Mouse (Mus musculus) embryonic facial prominence, embryonic 14.5 days (tissue): ENCODE measurements around the gene Sfta2. TPM values are rescaled to one million over a fixed set of nuclear protein-coding genes. Genes with fewer than 3 reads are reported as not detected.

Source experiments
- ATAC-seq: fragments of 200-750 bp; cut with Nextera tagmentation; 2 replicates; pipeline ENCODE4 v1.8.0; 2017; ENCODE audit warnings: low read depth, moderate number of reproducible peaks, moderate TSS enrichment
- DNase-seq: peaks from one replicate; pipeline ENCODE4 v3.0.0-alpha.2; 2015; ENCODE audit warnings: low spot score
- H3K27ac ChIP-seq: fragments of 300-500 bp; sonication (generic); replicated peaks from 2 replicates; pipeline ENCODE4 v1.5.1; 2014; ENCODE audit warnings: low read depth, mild to moderate bottlenecking, low read length, moderate library complexity
- H3K27me3 ChIP-seq: fragments of 300-500 bp; sonication (generic); replicated peaks from 2 replicates; pipeline ENCODE4 v1.6.1; 2014; ENCODE audit warnings: low read length; ENCODE audit not compliant: control insufficient read depth, insufficient read depth
- H3K36me3 ChIP-seq: fragments of 300-500 bp; sonication (generic); 2 replicates; pipeline ENCODE4 v1.6.1; 2014; ENCODE audit warnings: low read length, mixed read lengths; ENCODE audit not compliant: control insufficient read depth, insufficient read depth
- H3K4me1 ChIP-seq: fragments of 300-500 bp; sonication (generic); 2 replicates; pipeline ENCODE4 v1.6.1; 2014; ENCODE audit warnings: antibody characterized with exemption, low read length; ENCODE audit not compliant: control insufficient read depth, insufficient read depth
- H3K4me2 ChIP-seq: fragments of 300-500 bp; sonication (generic); 2 replicates; pipeline ENCODE4 v1.6.1; 2014; ENCODE audit warnings: low read depth, mild to moderate bottlenecking, low read length, moderate library complexity, mixed read lengths
- H3K4me3 ChIP-seq: fragments of 300-500 bp; sonication (generic); 2 replicates; pipeline ENCODE4 v1.5.1; 2014; ENCODE audit warnings: low read depth, mild to moderate bottlenecking, low read length
- H3K9ac ChIP-seq: fragments of 300-500 bp; sonication (generic); 2 replicates; pipeline ENCODE4 v1.6.1; 2014; ENCODE audit warnings: low read depth, mild to moderate bottlenecking, low read length, moderate library complexity, mixed read lengths
- H3K9me3 ChIP-seq: fragments of 300-500 bp; sonication (generic); 2 replicates; pipeline ENCODE4 v1.6.1; 2016; ENCODE audit warnings: low read length; ENCODE audit not compliant: control insufficient read depth
- WGBS: fragments of 180-500 bp; shearing (Covaris S2); extraction: QIAGEN DNeasy Blood & Tissue Kit; methylation state at CpG from one replicate; pipeline ENCODE4 v1.1.7; 2014; 5-methylcytosine and 5-hydroxymethylcytosine counted together
- polyA plus RNA-seq: library from polyadenylated mRNA; unstranded; fragments of >200 nt; fragmentation: Nextera tagmentation; extraction: Ambion mirVana; gene quantifications from 2 replicates; pipeline ENCODE4 v1.2.1, GENCODE M21; 2014

The Sfta2 gene
- polyA plus RNA-seq, 1 experiment from 2014 or later = 0.28 TPM

DNA sequence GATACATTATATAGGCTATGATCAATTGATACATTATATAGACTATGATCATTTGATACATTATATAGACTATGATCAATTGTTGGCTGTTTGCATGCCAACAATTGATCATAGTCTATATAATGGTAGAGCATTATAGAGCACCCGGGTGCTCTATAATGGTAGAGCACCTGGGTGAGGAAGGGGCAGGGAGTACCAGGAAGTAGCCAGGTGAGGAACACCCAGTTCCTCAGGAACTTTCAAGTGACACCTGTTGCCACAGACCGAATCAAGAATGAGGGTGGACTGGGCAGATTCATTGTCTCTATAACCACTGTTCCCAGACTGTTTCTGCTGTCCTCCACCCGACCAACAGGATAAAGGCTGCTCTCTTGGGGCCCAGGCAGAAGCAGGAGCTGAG, 34.2 kb upstream of the Sfta2 start, which contains the start of gene 2300002M23Rik:
TSS of gene 2300002M23Rik (plus strand) at position 301 of the 400 bp plus-strand sequence.
- no peak for DNase-seq
- H3K27ac ChIP-seq = no peak within 1 kb of the TSS
- H3K27me3 ChIP-seq = peaks cover 19% of the 10 kb centered on the region
- H3K4me3 ChIP-seq = no peak within 1 kb of the TSS
- 0 out of 2 replicates have a peak, but pooled peaks cover 9% of the 10 kb centered on the region for H3K4me1 ChIP-seq
- H3K9ac ChIP-seq = no peak within 1 kb of the TSS
- no peaks in the 10 kb centered on the region for H3K36me3 ChIP-seq
- WGBS = 52% methylated on average over 3 of the region's 3 CpGs
- H3K9me3 ChIP-seq = no peaks in the 10 kb centered on the region
- H3K4me2 ChIP-seq = no peak within 1 kb of the TSS
- no peak for ATAC-seq

DNA sequence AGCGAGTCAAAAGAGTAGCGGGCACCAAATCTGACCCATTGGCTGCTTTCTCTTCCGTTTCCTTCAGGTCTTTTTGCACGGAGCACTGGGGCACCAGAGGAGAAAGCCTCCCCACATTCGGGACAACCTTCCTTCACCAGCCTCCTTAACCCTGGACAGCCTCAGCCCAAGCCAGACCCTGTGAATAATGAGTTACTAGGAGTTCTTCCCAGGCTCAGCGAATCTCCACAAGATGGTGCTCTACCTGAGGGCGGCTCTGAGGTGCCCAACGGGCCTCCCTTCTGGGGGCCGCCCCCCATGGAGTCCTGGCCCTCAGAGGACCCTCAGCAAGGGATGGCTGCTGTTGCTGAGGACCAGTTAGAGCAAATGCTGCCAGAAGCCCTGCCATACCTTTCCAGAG, 33.6 kb upstream of the Sfta2 start:
- H3K9me3 ChIP-seq = no peaks in the 10 kb centered on the region
- ATAC-seq = no peak
- 16% methylated on average over 8 of the region's 9 CpGs for WGBS
- no peak overlapping the region for H3K27ac ChIP-seq
- 0 out of 2 replicates have a peak, but pooled peaks cover 9% of the 10 kb centered on the region for H3K4me1 ChIP-seq
- H3K36me3 ChIP-seq = no peaks in the 10 kb centered on the region
- DNase-seq = no peak
- no peak overlapping the region for H3K4me2 ChIP-seq
- no peak overlapping the region for H3K4me3 ChIP-seq
- H3K27me3 ChIP-seq = peaks cover 19% of the 10 kb centered on the region
- no peak overlapping the region for H3K9ac ChIP-seq

DNA sequence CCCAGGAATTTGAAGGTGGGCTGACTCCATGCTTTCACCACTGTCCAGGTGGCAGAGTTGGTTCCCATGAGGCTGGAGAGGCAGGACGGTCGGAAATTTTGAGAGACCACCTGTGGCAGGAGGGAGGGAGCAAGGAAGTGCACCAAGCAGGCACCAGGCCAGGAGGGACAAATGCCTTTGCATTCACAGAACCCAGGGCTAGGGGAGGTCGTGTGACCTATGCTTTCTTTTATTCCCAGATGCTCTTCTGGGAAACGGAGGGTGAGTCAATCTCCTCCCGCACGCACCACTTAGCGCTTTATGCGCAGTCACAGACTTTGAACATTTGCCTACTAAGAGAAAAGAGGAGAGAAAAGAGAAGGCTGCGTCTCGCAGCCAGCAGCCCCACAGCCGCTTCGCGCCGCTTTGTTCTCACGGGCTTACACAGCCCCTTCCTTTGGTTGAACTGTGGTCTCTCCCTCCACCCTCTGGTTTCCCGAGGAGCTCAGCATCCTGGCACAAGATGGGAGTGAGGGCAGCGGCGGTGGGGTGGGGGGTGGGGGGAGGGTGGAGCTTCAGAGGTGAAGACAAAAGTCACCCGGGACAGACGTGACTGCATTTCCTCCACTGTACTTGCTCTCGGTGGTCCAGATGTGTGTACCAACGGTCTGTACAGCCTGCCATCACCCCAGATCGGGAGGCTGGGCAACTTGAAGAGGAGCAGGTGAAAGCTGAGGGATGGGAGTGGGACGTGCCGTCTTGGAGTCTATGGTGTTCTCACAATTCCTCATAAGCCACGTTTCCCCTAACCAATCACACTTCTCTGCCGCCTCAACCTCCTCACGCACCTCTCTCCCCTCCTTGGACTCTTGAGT, 32.0 kb upstream of the Sfta2 start:
- no peak overlapping the region for H3K27ac ChIP-seq
- WGBS = 5% methylated on average over 28 of the region's 28 CpGs
- H3K9ac ChIP-seq = peak overlapping the region; percentile 55
- DNase-seq = no peak
- H3K9me3 ChIP-seq = no peaks in the 10 kb centered on the region
- ATAC-seq = 0 out of 2 replicates have a peak, but pooled peaks have one; percentile 30
- H3K4me2 ChIP-seq = peak overlapping the region; percentile 51
- H3K4me1 ChIP-seq = 0 out of 2 replicates have a peak, but pooled peaks cover 9% of the 10 kb centered on the region
- peak overlapping the region; percentile 24 for H3K4me3 ChIP-seq
- no peaks in the 10 kb centered on the region for H3K36me3 ChIP-seq
- peaks cover 19% of the 10 kb centered on the region for H3K27me3 ChIP-seq

DNA sequence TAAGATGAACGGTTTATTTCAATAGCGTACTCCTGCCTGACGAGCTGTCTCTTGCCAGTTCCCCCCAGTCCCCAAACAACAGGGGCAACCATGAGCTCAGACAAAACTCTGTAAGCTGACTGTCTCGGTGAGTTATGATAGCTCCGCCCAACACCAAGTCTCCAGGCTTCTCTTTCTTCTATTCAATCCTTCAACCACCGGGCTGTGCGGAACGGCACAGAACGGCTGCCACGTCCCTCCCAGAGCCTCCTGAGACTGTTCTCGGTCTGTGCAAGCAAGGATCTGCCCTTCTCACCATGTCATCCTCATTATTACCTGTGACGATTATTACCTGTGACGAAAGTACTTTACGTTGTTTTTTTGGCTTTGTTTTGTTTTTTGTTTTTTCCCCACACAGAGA, 30.5 kb upstream of the Sfta2 start:
- Histone ChIP-seq H3K4me2 (no peak overlapping the region), H3K4me1 (0 out of 2 replicates have a peak, but pooled peaks cover 9% of the 10 kb centered on the region), H3K27ac (no peak overlapping the region), H3K4me3 (no peak overlapping the region), H3K9ac (no peak overlapping the region), H3K9me3 (no peaks in the 10 kb centered on the region), H3K27me3 (peaks cover 22% of the 10 kb centered on the region), H3K36me3 (no peaks in the 10 kb centered on the region)
- 76% methylated on average over 14 of the region's 14 CpGs for WGBS
- ATAC-seq = no peak
- DNase-seq = no peak

DNA sequence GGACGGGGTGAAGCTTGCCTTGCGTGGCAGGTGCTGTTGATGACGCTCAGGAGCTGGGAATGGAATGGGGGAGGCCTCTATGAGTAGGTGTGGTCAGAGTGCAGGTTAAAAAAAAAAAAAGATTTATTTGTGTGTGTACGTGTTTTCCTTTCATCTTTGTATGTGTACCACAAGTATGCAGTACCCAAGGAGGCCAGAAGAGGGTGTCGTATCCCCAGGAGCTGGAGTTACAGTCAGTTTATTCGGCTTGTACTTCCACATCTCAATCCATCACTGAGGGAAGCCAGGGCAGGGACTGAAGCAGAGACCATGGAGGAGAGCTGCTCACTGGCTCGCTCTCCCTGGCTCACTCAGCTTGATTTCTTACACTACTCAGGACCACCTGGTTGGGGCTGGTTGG, 29.9 kb upstream of the Sfta2 start:
- Histone ChIP-seq H3K4me3 (no peak overlapping the region), H3K9me3 (no peaks in the 10 kb centered on the region), H3K27me3 (peaks cover 23% of the 10 kb centered on the region), H3K9ac (no peak overlapping the region), H3K4me2 (no peak overlapping the region), H3K4me1 (0 out of 2 replicates have a peak, but pooled peaks cover 9% of the 10 kb centered on the region), H3K36me3 (no peaks in the 10 kb centered on the region), H3K27ac (no peak overlapping the region)
- ATAC-seq = no peak
- 98% methylated on average over 7 of the region's 7 CpGs for WGBS
- no peak for DNase-seq

DNA sequence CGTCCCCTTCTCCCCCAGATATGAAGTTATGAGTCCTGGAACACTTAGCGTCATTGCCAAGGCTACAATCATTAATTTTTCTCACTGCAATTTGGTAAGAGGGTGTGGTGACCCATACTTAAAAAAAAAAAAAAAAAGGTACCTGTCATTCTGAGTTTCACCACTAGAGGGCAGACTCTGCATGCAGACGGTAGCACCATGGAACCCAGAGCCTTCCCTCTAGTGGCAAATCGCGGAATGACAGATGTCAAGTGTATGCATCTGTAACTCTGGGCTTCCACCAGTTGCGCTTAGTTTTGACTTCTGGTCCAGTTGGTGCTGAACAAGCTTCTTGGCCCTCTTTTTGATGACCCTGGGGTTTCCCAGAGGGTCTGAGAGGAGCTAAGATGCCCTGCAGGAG, 23.1 kb upstream of the Sfta2 start:
- WGBS = 17% methylated on average over 6 of the region's 6 CpGs
- Histone ChIP-seq H3K4me3 (no peak overlapping the region), H3K27ac (no peak overlapping the region), H3K27me3 (peaks cover 4% of the 10 kb centered on the region; the same call in 1 of the 2 replicates), H3K9me3 (no peaks in the 10 kb centered on the region), H3K36me3 (no peaks in the 10 kb centered on the region), H3K9ac (no peak overlapping the region), H3K4me2 (no peak overlapping the region), H3K4me1 (no peaks in the 10 kb centered on the region)
- DNase-seq = peak; percentile 82
- ATAC-seq = no peak

DNA sequence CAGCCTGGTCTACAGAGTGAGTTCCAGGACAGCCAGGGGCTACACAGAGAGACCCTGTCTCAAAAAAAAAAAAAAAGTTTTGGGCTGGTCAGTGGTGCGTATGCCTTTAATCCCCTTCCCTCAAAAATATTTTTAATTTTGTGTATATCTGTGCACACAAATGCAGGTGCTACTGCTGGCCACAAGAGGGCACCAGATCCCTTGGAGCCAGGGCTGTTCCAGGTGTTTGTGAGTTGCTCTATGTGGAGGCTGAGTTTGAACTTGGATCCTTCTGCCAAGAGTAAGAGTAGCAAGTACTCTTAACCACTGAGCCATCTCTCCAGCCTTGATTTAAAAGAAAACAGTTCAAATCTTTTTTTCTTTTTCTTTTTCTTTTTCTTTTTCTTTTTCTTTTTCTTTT, 18.4 kb upstream of the Sfta2 start:
- ATAC-seq = 0 out of 2 replicates have a peak, but pooled peaks have one; percentile 33
- H3K4me1 ChIP-seq = no peaks in the 10 kb centered on the region

DNA sequence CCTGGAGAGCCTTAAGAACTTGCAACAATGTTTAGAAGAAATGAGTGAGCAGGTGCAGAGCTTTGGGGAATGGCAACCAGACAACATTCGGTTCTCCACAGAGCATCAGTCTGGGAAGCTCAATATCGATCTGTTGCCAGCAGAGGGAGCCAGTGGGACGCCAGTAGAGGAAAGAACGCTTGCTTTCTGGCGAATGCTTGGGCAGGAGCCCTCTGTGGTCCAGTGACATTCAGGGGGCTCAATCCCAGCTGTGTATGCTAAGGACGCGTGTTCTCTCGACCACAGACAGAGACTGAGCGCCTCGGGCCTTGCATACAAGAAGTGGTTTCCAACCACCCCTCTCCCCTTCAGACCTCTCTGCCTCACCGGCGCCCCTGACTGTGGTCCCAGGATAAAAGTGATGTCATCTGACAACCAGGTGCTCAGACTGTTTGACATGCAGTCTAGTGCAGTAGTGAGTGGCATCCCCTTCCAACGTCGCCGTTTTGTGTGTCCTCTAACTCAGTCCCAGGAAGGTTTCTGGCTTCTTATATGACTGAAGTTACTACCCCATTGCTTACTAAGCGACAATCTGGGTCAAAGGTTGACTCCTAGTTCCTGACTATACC, 16.9 kb upstream of the Sfta2 start:
- Histone ChIP-seq H3K9ac (no peak overlapping the region), H3K9me3 (no peaks in the 10 kb centered on the region), H3K4me3 (no peak overlapping the region), H3K27me3 (no peaks in the 10 kb centered on the region), H3K4me1 (no peaks in the 10 kb centered on the region), H3K36me3 (no peaks in the 10 kb centered on the region), H3K4me2 (peak overlapping the region; percentile 29), H3K27ac (no peak overlapping the region)
- DNase-seq (peak; percentile 90), ATAC-seq (peak; percentile 64; the same call in 1 of the 2 replicates)
- 15% methylated on average over 16 of the region's 16 CpGs for WGBS

More for the DNA sequence above, 18.4 kb upstream of the Sfta2 start:
- no peak for DNase-seq
- Histone ChIP-seq H3K9ac (no peak overlapping the region), H3K27me3 (no peaks in the 10 kb centered on the region), H3K9me3 (no peaks in the 10 kb centered on the region), H3K4me3 (no peak overlapping the region), H3K36me3 (no peaks in the 10 kb centered on the region), H3K27ac (no peak overlapping the region), H3K4me2 (no peak overlapping the region)
- 83% methylated on average over 1 of the region's 1 CpGs for WGBS
